Mouse (Mus musculus) yolk sac, embryonic 10.5 days (tissue): ENCODE measurements at regions not wholly inside any gene's neighbourhood (a gene's known extent, or its start where the extent isn't known, plus 50 kb on each side); places are given as distances from the start of the nearest gene placed in this dataset.

Experiments
- DNase-seq: peaks from one replicate; pipeline ENCODE4 v3.0.0-alpha.2; 2017; ENCODE audit warnings: low spot score

GRCm38 (mm10) chr14:86443921-86444835, 696.9 kb downstream of the Diaph3 start:
- DNase-seq, result no peak

- DNase-seq, result no peak
Measured at GRCm38 (mm10) chr14:86441895-86442679, 698.9 kb downstream of the Diaph3 start.

GRCm38 (mm10) chr14:86437383-86437782, 703.7 kb downstream of the Diaph3 start:
- no peak for DNase-seq

GRCm38 (mm10) chr14:86435345-86435744, 705.7 kb downstream of the Diaph3 start:
- DNase-seq, result no peak

- DNase-seq, result no peak
Measured at GRCm38 (mm10) chr14:86431215-86431816, 709.7 kb downstream of the Diaph3 start.

GRCm38 (mm10) chr14:86421881-86422280, 719.2 kb downstream of the Diaph3 start:
- DNase-seq, result no peak

GRCm38 (mm10) chr14:86419959-86420598, 721.0 kb downstream of the Diaph3 start:
- DNase-seq, result no peak

- DNase-seq, result no peak
Measured at GRCm38 (mm10) chr14:86396876-86397275, 744.2 kb downstream of the Diaph3 start.

- no peak for DNase-seq
Measured at GRCm38 (mm10) chr14:86395951-86396361, 745.1 kb downstream of the Diaph3 start.

GRCm38 (mm10) chr14:86395531-86395930, 745.5 kb downstream of the Diaph3 start:
- DNase-seq, result no peak

- DNase-seq, result no peak
Measured at GRCm38 (mm10) chr14:86395068-86395467, 746.0 kb downstream of the Diaph3 start.

GRCm38 (mm10) chr14:86385136-86385535, 755.9 kb downstream of the Diaph3 start:
- DNase-seq, result no peak

- DNase-seq, result no peak
Measured at GRCm38 (mm10) chr14:86365032-86365431, 776.0 kb downstream of the Diaph3 start.

GRCm38 (mm10) chr14:86360423-86361059, 780.5 kb downstream of the Diaph3 start:
- DNase-seq, result no peak

GRCm38 (mm10) chr14:86358584-86358983, 782.5 kb downstream of the Diaph3 start:
- DNase-seq, result no peak

- no peak for DNase-seq
Measured at GRCm38 (mm10) chr14:86350526-86350925, 790.5 kb downstream of the Diaph3 start.

GRCm38 (mm10) chr14:86339007-86339406, 802.0 kb downstream of the Diaph3 start:
- DNase-seq, result no peak

GRCm38 (mm10) chr14:86337052-86337451, 804.0 kb downstream of the Diaph3 start:
- no peak for DNase-seq

- DNase-seq, result no peak
Measured at GRCm38 (mm10) chr14:86335284-86335683, 805.8 kb downstream of the Diaph3 start.

- no peak for DNase-seq
Measured at GRCm38 (mm10) chr14:86329176-86329575, 811.9 kb downstream of the Diaph3 start.

- DNase-seq, result no peak
Measured at GRCm38 (mm10) chr14:86327646-86328045, 813.4 kb downstream of the Diaph3 start.

GRCm38 (mm10) chr14:86322365-86322764, 818.7 kb downstream of the Diaph3 start:
- DNase-seq, result peak; percentile 11
